Mouse (Mus musculus) right cerebral cortex, postnatal 25 days (tissue): Measurements from ENCODE around the gene 4933428M09Rik.
A peak's percentile ranks its signal among the peaks of the same experiment; 100 is the strongest.
"Not testable (repeated sequence)": the region's sequence is repeated elsewhere in the genome, so short reads cannot be mapped to it uniquely, and the experiment has no call there.

Experiments
- DNase-seq: peaks from one replicate; pipeline ENCODE4 v3.0.0; 2022

The 4933428M09Rik gene

DNA sequence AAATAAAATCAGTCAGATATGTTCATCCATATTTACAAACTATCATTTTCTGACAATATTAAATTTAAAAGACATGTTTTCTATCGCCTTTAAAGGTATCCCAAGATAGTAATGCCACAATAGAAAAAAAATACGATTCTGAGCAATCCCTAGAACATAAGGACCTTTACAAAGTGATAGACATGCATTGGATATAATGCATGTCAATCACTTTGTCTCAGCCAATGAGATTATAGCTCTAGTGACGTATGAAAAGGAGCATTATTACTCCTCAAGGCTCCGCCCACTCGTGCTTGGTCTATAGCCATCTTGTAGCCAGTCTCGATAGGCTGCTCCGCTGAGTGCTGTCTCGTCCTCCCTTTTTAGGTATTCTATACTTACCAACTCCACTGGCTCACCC, at the start of gene 4933428M09Rik:
TSS of gene 4933428M09Rik (plus strand) at position 301 of the 400 bp plus-strand sequence.
- DNase-seq = no peak

DNA sequence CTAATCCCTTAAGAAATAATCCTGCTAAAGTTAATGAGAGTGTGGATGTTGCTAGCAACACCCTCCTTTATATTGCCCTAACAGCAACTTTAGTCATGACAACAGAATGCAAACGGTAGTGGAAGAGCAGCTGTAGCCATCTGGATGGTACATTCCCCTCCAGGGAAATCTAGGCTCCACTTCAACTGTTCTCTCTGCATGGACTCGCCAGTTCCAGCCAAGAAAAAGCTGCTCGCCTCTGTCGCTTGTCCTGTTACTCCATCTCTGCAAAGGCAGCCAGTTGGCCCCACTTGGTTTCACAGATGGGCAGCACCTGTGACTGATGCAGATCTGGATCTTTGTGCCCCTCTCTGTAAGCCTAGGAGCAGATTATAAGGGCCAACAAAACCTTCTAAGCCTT, 45.0 kb upstream of the 4933428M09Rik start:
- DNase-seq = no peak

DNA sequence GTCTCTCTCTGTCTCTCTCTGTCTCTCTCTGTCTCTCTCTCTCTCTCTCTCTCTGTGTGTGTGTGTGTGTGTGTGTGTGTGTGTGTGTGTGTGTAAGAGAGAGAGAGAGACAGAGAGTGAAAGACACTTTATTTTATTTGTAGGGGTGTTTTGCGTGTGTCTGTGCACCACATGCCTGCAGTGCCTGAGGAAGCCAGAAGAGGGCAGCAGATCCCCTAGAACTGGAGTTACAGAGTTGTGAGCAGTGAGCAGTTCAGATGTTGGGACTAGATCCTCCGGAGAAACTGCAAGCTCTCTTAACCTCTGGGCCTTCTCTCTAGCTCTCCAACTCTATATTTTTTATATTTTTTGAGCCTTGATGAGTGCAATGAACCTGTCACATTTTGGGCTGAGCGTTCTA, 12.5 kb downstream of the 4933428M09Rik start:
- not testable (repeated sequence) for DNase-seq

GRCm38 (mm10) chrX:139194572-139195279, 15.7 kb downstream of the 4933428M09Rik start:
- DNase-seq = no peak

DNA sequence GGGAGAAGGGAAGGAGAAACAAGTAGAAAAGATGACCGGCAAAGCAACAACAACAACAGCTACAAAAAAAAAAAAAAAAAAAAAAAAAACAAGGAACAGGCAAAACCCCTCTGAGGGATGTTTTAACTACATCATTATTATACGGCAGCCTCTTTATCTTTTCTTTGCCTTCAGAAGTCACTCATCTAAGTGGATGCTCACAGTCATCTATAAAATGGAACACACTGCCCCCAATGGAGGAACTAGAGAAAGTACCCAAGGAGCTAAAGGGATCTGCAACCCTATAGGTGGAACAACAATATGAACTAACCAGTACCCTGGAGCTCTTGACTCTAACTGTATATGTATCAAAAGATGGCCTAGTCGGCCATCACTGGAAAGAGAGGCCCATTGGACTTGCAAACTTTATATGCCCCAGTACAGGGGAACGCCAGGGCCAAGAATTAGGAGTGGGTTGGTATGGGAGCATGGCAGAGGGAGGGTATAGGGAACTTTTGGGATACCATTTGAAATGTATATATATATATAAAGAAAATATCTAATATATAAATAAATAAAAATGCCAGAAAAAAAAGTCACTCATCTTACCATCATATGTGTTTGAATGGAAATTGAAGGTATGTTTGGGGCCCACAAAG, 30.3 kb downstream of the 4933428M09Rik start:
- DNase-seq = not testable (repeated sequence)

- DNase-seq = peak; percentile 39
These were observed 30.8 kb downstream of the 4933428M09Rik start, which contains the start of gene Mum1l1 for GRCm38 (mm10) chrX:139209829-139210225. Gene Mum1l1, plus strand, starts transcription at chrX:139210042.

GRCm38 (mm10) chrX:139214765-139215164, 35.7 kb downstream of the 4933428M09Rik start:
- no peak for DNase-seq

- no peak for DNase-seq
These were observed 37.4 kb downstream of the 4933428M09Rik start for GRCm38 (mm10) chrX:139216409-139216808.

DNA sequence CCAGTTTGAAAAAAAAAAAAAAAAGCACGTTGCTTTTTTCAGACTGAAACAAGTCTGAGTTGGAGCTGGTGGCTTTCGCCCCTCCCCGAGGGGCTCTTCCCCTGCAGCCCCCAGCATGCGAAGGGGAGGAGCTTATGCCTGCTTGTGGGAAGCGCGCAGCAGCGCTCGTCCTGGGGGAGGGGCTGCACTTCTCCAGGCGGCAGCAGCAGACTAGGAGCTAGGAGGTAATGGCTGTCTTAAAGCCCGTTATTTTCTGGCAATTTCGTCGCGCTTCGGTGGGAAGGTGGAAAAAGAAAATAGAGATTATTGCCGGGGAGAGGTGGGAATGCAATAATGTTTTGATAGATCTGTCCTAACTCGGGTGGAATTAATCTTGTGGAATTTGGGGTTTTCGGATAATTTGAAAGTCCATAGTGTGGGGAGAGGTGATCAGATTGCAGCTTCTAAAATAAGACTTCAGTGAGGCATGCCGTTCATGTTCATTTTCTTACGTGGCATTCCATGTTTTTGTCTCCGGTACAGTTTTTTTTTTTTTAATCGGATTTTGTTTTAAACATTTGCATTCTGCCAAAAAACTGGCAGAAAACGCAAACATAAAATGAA, 38.1 kb downstream of the 4933428M09Rik start:
- peak; percentile 23 for DNase-seq

DNA sequence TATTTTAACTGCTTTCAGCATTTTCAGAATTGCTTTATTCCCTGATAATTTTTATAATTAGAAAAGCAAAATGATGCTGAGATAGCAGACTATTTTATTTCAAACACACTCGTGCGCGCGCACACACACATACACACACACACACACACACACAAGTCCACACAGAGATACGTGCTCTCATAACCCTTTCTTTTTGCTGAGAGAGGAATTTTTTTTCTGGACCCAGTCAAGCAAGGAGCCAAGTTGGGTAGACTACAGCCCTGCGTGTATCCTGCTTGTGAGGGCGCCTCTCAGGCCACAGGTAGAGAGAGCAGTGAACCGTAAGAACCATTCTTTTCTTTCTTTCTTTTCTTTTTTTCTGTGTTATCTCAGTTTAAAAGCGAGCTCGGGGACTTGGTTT, 38.7 kb downstream of the 4933428M09Rik start:
- no peak for DNase-seq

- DNase-seq = peak; percentile 9
These were observed 40.0 kb downstream of the 4933428M09Rik start for GRCm38 (mm10) chrX:139219017-139219416.

GRCm38 (mm10) chrX:139220830-139221229, 41.8 kb downstream of the 4933428M09Rik start:
- no peak for DNase-seq

DNA sequence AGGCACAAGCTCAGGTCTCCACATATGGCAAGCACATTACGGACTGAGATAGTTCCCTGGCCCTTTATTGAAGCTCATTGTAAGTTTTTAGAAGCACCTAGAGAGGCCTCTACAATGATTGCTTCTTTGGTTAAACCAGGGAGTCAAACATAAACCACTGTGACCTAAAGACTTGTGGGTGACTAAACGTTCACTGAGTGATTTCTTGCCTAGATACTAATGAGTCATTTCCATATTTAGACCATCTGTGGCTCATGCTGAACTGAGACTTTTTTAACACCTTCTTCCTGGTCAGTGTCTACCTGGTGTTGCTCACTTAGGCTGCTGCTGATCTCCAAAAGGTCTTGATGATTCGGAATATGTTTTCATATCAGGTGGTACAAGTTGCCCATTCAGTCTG, 42.9 kb downstream of the 4933428M09Rik start:
- no peak for DNase-seq
